Mouse (Mus musculus) intestine, embryonic 15.5 days (tissue): ENCODE data around the gene Echs1. TPM values are rescaled to one million over a fixed set of nuclear protein-coding genes. Genes with fewer than 3 reads are reported as not detected.

Experiments used
- ATAC-seq: fragments of 200-750 bp; cut with Nextera tagmentation; 2 replicates; pipeline ENCODE4 v1.8.0; 2017; ENCODE audit warnings: moderate TSS enrichment, moderate library complexity
- H3K27ac ChIP-seq: fragments of 300-500 bp; sonication (generic); 2 replicates; pipeline ENCODE4 v1.5.1; 2015; ENCODE audit warnings: mild to moderate bottlenecking, inconsistent platforms
- H3K27me3 ChIP-seq: fragments of 300-500 bp; sonication (generic); replicated peaks from 2 replicates; pipeline ENCODE4 v1.6.1; 2015; ENCODE audit warnings: inconsistent platforms
- H3K36me3 ChIP-seq: fragments of 300-500 bp; sonication (generic); 2 replicates; pipeline ENCODE4 v1.6.1; 2015; ENCODE audit warnings: inconsistent platforms
- H3K4me1 ChIP-seq: fragments of 300-500 bp; sonication (generic); replicated peaks from 2 replicates; pipeline ENCODE4 v1.6.1; 2015; ENCODE audit warnings: inconsistent platforms
- H3K4me2 ChIP-seq: fragments of 300-500 bp; sonication (generic); replicated peaks from 2 replicates; pipeline ENCODE4 v1.6.1; 2015; ENCODE audit warnings: mild to moderate bottlenecking, inconsistent platforms
- H3K4me3 ChIP-seq: fragments of 300-500 bp; sonication (generic); replicated peaks from 2 replicates; pipeline ENCODE4 v1.5.1; 2015; ENCODE audit warnings: inconsistent platforms
- H3K9ac ChIP-seq: fragments of 300-500 bp; sonication (generic); 2 replicates; pipeline ENCODE4 v1.6.1; 2015; ENCODE audit warnings: inconsistent platforms
- H3K9me3 ChIP-seq: fragments of 300-500 bp; sonication (generic); 2 replicates; pipeline ENCODE4 v1.6.1; 2016; ENCODE audit warnings: inconsistent platforms
- WGBS: fragments of 180-500 bp; shearing (Covaris S2); methylation state at CpG from one replicate; pipeline ENCODE4 v1.1.7; 2015; 5-methylcytosine and 5-hydroxymethylcytosine counted together
- polyA plus RNA-seq: library from polyadenylated mRNA; unstranded; fragments of >200 nt; fragmentation: Nextera tagmentation; extraction: Ambion mirVana; gene quantifications from 2 replicates; pipeline ENCODE4 v1.2.1, GENCODE M21; 2015

Echs1 gene
- polyA plus RNA-seq, 1 experiment from 2014 or later: 188 TPM

DNA sequence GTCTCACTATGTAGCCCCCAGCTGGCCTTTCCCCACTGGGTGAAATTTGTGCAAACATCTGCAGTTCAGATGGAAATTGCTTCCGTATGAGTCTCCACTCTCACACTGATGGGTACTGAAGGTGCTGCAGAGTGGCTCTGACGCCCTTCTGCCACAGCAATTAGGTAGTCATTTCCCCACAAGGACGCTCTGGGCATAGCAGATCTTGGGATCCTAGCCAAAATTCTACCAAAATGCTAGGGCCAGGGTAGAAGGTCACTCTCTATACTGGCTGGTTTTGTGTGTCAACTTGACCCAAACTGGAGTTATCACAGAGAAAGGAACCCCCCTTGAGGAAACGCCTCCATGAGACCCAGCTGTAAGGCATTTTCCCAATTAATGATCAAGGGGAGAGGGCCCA is 12.3 kb downstream of the Echs1 start:
- no peak for ATAC-seq
- 0 out of 2 replicates have a peak, but pooled peaks cover 9% of the 10 kb centered on the region for H3K4me1 ChIP-seq
- no peak overlapping the region for H3K27ac ChIP-seq
- no peaks in the 10 kb centered on the region for H3K9me3 ChIP-seq
- WGBS: 80% methylated on average over 4 of the region's 4 CpGs
- no peak overlapping the region for H3K9ac ChIP-seq
- H3K36me3 ChIP-seq: peaks cover 18% of the 10 kb centered on the region
- no peak overlapping the region for H3K4me2 ChIP-seq
- H3K4me3 ChIP-seq: no peak overlapping the region
- H3K27me3 ChIP-seq: no peaks in the 10 kb centered on the region

DNA sequence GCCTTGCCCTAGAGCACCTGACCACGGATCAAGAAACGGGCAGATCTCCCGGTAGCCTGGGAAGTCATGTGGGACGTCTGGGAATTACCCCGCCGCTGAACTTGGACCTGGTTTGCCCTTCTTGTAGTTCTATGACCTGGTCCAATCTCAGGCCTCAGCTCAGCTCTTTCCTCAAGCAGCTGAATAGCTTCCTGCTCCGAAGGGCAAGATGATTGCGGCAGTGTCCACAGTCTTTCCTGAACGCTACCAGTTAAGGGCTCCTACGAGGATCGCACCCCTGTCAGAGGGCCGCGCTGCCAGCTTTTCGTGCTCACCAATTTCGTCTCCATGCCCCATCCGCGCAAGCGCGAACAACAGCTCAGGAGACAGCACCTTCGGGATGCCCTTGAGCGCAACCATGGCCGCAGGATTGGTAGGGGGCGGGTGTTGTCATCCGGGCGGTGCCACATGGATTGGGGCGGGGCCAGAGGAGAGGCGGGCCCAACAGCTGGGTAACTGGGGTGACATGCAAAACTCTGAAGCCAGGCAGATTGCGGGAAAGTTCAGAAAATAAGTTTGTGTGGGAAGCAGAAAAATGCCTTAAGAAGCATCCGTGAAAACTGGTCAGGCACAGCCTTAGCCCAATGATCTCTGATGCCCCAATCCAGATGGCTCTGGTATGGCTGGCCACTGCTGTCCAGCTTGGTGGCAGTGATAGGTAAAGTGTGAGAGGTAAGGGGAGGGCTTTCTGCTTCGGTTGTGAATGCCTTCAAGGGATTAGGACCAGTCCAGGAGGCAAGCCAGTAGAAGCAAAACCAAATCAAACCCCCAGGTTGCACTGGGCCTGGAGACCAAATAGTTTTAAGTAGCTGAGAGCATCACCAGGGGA is 14.0 kb downstream of the Echs1 start, which contains the start of gene Fuom:
TSS of gene Fuom (minus strand) at position 449 of the 868 bp plus-strand sequence.
- Histone ChIP-seq H3K27ac (peak within 1 kb of the TSS; percentile 81), H3K36me3 (peaks cover 8% of the 10 kb centered on the region; the same call in 1 of the 2 replicates), H3K4me2 (peak within 1 kb of the TSS; percentile 81), H3K4me1 (0 out of 2 replicates have a peak, but pooled peaks cover 9% of the 10 kb centered on the region), H3K27me3 (no peaks in the 10 kb centered on the region), H3K9ac (peak within 1 kb of the TSS; percentile 54), H3K9me3 (no peaks in the 10 kb centered on the region), H3K4me3 (peak within 1 kb of the TSS; percentile 41)
- WGBS: 1% methylated on average over 30 of the region's 30 CpGs
- ATAC-seq: peak; percentile 96

DNA sequence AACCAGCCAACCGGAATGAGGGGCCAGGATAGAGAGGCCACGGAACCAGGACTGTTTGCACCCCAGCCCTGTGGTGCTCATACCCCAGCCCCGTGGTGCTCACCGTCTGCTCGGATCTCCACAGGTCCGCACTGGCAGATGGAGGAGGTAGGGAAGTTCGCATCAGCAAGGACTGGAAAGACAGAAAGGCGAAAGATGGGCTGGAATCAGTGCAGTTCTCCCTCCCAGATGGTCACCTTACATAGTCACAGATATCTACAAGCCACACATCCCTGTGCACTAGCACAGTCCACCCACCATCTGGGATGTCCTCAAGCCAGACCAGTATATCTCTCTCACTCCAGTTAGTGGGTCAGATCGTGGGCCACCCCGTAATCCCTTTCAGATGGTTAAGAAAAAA is 14.8 kb downstream of the Echs1 start:
- Histone ChIP-seq H3K4me3 (peak overlapping the region; percentile 41), H3K4me1 (0 out of 2 replicates have a peak, but pooled peaks cover 9% of the 10 kb centered on the region), H3K4me2 (peak overlapping the region; percentile 81), H3K27ac (no peak overlapping the region), H3K36me3 (peaks cover 8% of the 10 kb centered on the region; the same call in 1 of the 2 replicates), H3K9me3 (no peaks in the 10 kb centered on the region), H3K9ac (peak overlapping the region; percentile 54; the same call in 1 of the 2 replicates), H3K27me3 (no peaks in the 10 kb centered on the region)
- WGBS: 79% methylated on average over 10 of the region's 10 CpGs
- 0 out of 2 replicates have a peak, but pooled peaks have one; percentile 28 for ATAC-seq

DNA sequence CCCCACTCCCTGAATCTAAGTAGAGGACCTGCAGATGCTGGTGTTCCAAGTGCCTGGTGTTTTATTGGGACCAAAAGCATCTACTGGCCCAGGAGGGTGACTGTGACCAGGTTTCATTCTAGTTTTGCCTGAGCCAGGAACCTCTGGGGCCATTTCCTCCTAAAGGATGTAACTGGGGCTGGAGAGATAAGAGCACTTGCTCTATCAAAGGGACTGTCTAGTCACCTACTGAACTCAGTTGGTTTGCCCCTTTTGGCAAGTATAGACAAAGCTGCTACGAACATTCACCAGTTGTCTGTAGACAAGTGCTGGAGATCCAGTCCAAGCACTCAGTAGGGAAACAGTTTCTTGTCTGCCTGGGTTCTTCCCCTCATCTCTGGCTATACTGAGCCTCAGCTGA is 17.8 kb downstream of the Echs1 start:
- H3K9me3 ChIP-seq: no peaks in the 10 kb centered on the region
- H3K4me1 ChIP-seq: 0 out of 2 replicates have a peak, but pooled peaks cover 21% of the 10 kb centered on the region
- H3K27me3 ChIP-seq: no peaks in the 10 kb centered on the region
- no peak overlapping the region for H3K4me2 ChIP-seq
- no peak overlapping the region for H3K9ac ChIP-seq
- no peaks in the 10 kb centered on the region for H3K36me3 ChIP-seq
- H3K4me3 ChIP-seq: no peak overlapping the region
- WGBS: 97% methylated on average over 1 of the region's 1 CpGs
- no peak overlapping the region for H3K27ac ChIP-seq
- ATAC-seq: no peak

DNA sequence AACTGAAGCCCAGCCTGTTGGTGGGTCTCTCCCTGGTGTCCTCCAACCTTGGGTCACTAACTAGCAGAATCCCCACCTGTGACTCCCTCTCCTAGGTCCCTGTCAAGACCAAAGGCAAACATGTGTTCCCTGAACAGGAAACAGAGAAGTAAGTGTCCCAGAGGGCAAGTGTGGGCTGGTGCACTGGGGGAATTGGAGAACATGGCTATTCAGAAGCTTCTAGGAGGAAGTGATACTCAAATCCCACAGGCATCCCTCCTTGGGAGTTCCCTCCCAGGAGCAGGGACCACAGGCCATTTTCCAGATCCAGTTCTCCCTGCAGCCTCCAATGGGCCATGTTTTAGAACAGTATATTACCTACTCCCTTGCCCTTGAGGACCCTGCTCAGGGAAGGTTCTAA is 20.2 kb downstream of the Echs1 start:
- Histone ChIP-seq H3K4me2 (0 out of 2 replicates have a peak overlapping the region, but pooled peaks have one; percentile 47), H3K9me3 (no peaks in the 10 kb centered on the region), H3K4me3 (no peak overlapping the region), H3K36me3 (no peaks in the 10 kb centered on the region), H3K27me3 (no peaks in the 10 kb centered on the region), H3K27ac (no peak overlapping the region), H3K9ac (no peak overlapping the region), H3K4me1 (0 out of 2 replicates have a peak, but pooled peaks cover 13% of the 10 kb centered on the region)
- ATAC-seq: no peak

DNA sequence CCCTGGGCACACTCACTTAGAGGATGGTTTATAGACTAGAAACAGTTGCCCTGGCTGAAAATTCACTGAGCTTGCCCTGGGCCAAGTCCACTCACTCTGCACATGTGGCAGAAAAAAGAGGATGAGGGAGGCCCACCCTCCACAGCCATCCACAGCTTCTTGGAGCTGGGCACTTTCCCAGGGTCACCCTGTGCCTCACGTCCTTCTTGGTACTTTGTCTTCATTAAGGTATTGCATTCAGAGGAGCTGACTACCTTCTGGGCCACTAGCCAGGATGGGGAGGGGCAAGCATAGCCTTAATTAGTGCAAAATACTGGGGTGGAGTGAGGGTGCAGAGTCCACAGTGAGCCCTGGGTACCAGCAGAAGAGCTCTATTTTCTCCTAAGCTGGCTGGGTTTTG is 20.7 kb downstream of the Echs1 start:
- no peaks in the 10 kb centered on the region for H3K27me3 ChIP-seq
- peak; percentile 31; the same call in 1 of the 2 replicates for ATAC-seq
- H3K4me1 ChIP-seq: 0 out of 2 replicates have a peak, but pooled peaks cover 13% of the 10 kb centered on the region
- no peak overlapping the region for H3K9ac ChIP-seq
- WGBS: 38% methylated on average over 1 of the region's 1 CpGs
- 0 out of 2 replicates have a peak overlapping the region, but pooled peaks have one; percentile 2 for H3K4me3 ChIP-seq
- H3K36me3 ChIP-seq: no peaks in the 10 kb centered on the region
- no peaks in the 10 kb centered on the region for H3K9me3 ChIP-seq
- no peak overlapping the region for H3K27ac ChIP-seq
- H3K4me2 ChIP-seq: peak overlapping the region; percentile 47; the same call in 1 of the 2 replicates

DNA sequence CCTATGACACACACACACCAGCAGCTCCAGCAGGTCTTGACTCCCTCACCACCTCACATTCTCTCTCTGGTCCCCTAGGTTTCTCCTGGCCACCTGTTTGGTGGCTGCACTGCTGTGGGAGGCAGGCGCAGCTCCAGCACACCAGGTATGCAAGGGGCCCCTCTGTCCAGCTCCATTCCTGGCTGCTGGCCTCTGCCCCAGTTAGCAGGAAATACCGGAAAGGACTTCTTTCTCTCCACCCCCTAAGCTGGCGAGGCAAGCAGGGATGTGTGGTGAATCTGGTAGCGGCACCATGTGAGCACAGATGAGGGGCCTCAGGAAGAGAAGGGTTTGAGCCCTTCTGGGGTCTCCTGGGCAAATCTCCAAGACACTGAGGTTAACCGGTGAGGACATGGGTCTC is 21.3 kb downstream of the Echs1 start:
- Histone ChIP-seq H3K9ac (no peak overlapping the region), H3K36me3 (no peaks in the 10 kb centered on the region), H3K4me1 (0 out of 2 replicates have a peak, but pooled peaks cover 13% of the 10 kb centered on the region), H3K4me3 (0 out of 2 replicates have a peak overlapping the region, but pooled peaks have one; percentile 2), H3K4me2 (peak overlapping the region; percentile 47), H3K27ac (peak overlapping the region; percentile 37; the same call in 1 of the 2 replicates), H3K9me3 (no peaks in the 10 kb centered on the region), H3K27me3 (no peaks in the 10 kb centered on the region)
- peak; percentile 55 for ATAC-seq
- 39% methylated on average over 5 of the region's 5 CpGs for WGBS

DNA sequence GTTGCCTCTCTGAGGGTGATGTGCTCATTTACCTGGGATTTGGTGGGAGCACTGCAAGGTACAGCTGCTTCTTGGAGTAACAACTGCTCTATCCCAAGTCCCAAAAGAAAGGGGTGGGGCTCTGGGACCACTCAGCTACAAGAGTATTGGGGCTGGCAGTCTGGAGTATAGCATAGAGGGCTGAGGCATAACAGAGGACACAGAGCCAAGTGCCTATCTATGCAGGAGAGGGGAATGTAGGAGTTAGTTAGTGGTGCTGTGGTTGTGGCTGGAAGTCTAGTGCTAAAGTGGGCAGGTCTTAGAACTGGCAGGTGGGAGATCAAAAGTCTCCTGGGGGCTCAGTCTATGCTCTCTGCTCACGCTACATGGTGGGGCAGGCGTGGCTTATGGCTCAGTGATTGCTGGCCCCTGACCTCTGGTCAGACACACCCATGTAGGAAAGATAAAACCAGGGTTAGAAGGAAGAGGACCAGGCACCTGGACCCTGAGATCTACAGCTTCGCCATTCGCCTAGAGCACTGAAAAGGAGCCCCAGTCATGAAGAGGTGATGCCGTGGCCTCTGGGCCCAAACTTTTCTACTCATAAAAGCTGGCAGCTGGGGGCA is 23.2 kb downstream of the Echs1 start, which contains the start of gene Prap1:
TSS of gene Prap1 (plus strand) at position 472 of the 605 bp plus-strand sequence.
- Histone ChIP-seq H3K36me3 (no peaks in the 10 kb centered on the region), H3K27me3 (no peaks in the 10 kb centered on the region), H3K4me1 (0 out of 2 replicates have a peak, but pooled peaks cover 13% of the 10 kb centered on the region), H3K9ac (no peak within 1 kb of the TSS), H3K9me3 (no peaks in the 10 kb centered on the region), H3K4me3 (peak within 1 kb of the TSS; percentile 30), H3K4me2 (peak within 1 kb of the TSS; percentile 47), H3K27ac (peak within 1 kb of the TSS; percentile 62; the same call in 1 of the 2 replicates)
- WGBS: 53% methylated on average over 5 of the region's 5 CpGs
- ATAC-seq: peak; percentile 82

DNA sequence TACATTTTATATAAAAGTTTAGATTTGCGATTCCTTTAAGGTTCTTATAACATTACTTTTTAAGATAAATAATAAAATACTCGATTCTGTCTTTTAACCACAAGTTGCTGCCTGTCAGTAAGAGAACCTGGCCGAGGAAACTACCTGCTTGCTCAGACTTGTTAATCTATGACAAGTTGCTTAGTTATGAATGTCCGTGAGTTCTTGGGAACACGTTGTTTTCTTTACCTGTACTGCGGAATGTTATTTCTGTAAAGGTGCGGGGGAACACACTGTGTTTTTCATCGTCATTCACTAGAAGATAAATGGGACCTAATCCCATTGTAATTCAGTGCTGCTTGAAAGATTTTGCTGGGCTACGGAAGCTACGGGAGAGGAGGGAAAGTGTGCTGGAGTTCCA is 25.7 kb downstream of the Echs1 start:
- 79% methylated on average over 10 of the region's 10 CpGs for WGBS
- H3K4me1 ChIP-seq: 0 out of 2 replicates have a peak, but pooled peaks cover 9% of the 10 kb centered on the region
- H3K9me3 ChIP-seq: no peaks in the 10 kb centered on the region
- no peaks in the 10 kb centered on the region for H3K27me3 ChIP-seq
- H3K27ac ChIP-seq: no peak overlapping the region
- H3K4me3 ChIP-seq: no peak overlapping the region
- no peak overlapping the region for H3K4me2 ChIP-seq
- no peak for ATAC-seq
- no peak overlapping the region for H3K9ac ChIP-seq
- H3K36me3 ChIP-seq: no peaks in the 10 kb centered on the region

DNA sequence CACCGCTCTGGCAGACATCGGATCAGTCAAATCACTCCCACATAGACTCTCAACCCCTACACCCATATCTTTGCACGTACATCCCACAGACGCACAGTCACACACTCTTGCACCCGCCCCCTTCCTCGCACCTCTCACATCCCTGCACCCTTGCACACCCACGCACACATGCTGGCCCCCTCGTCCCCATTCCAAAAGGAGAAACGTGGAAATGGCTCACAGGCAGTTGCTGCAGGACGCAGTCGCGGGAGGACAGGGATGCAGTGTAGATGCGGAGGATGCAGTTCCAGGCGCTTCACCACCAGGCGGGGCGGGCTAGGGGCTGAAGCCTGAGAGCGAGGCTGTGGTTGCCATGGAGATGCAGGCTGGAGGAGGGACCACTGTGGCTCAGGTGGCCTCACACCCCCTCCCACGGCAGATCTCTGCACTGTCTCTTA is 34.0 kb downstream of the Echs1 start, which contains the start of gene Caly:
TSS of gene Caly (minus strand) at position 307 of the 437 bp plus-strand sequence.
- Histone ChIP-seq H3K9me3 (no peaks in the 10 kb centered on the region), H3K4me1 (0 out of 2 replicates have a peak, but pooled peaks cover 5% of the 10 kb centered on the region), H3K36me3 (no peaks in the 10 kb centered on the region), H3K9ac (no peak within 1 kb of the TSS), H3K27me3 (peaks cover 38% of the 10 kb centered on the region), H3K4me2 (peak within 1 kb of the TSS; percentile 6; the same call in 1 of the 2 replicates), H3K27ac (no peak within 1 kb of the TSS), H3K4me3 (no peak within 1 kb of the TSS)
- peak; percentile 41; the same call in 1 of the 2 replicates for ATAC-seq
- 10% methylated on average over 18 of the region's 18 CpGs for WGBS

DNA sequence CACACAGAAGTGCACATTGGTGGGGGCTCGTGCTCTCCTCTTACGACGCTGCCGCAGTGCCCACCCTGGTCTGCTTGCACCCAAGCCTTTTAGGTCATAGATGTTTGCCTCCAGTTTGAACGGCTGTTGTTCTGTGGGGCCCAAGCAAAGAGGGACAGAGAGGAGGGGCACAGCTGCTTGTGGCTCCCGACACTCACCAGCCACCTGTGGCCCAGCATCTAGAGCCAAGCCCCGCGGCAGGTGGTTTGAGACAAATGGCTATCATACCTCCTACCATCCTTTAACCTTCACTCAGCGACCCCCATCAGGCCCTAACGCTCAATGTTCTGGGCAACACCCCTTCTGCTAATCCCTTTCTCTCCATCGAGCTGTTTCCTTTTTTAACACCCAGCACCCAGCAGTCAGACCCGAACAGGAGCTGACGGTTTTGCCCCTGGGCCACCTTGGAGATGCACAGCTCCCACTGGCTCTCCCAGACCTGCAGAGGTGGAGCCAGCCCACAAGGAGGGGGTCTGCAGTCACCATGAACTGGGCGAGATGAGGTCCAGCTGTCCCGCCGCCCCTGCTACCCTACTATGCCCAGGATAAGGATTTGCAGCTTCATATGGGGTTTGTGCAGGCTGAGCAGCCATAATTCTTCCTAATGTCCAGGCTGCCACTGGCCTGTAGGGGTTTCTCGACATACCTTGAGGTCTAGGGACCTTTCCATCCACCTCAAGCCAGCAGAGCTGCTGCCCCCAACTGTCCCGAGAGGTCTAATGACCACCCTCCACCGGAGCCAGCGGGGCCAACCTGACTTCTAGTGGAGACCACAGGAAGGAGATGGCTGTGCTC is 34.7 kb downstream of the Echs1 start:
- WGBS: 28% methylated on average over 20 of the region's 20 CpGs
- Histone ChIP-seq H3K4me1 (0 out of 2 replicates have a peak, but pooled peaks cover 5% of the 10 kb centered on the region), H3K27ac (no peak overlapping the region), H3K27me3 (peaks cover 38% of the 10 kb centered on the region), H3K4me3 (no peak overlapping the region), H3K9ac (no peak overlapping the region), H3K36me3 (no peaks in the 10 kb centered on the region), H3K4me2 (no peak overlapping the region; the same call in 1 of the 2 replicates), H3K9me3 (no peaks in the 10 kb centered on the region)
- no peak for ATAC-seq
